Mouse (Mus musculus) testis, adult 2 months (tissue): ENCODE measurements at regions not wholly inside any gene's neighbourhood (a gene's known extent, or its start where the extent isn't known, plus 50 kb on each side); places are given as distances from the start of the nearest gene placed in this dataset.

ENCODE experiments used
- CTCF ChIP-seq: fragments of 200-500 bp; IDR thresholded peaks from 2 replicates; pipeline ENCODE4 v1.5.1; 2012; ENCODE audit warnings: low read depth, mild to moderate bottlenecking, inconsistent platforms, low read length, moderate library complexity; ENCODE audit not compliant: control insufficient read depth, insufficient read depth, insufficient replicate concordance
- POLR2A ChIP-seq: fragments of 200-500 bp; IDR thresholded peaks from 2 replicates; pipeline ENCODE4 v1.6.1; 2012; ENCODE audit warnings: low read depth, mild to moderate bottlenecking, inconsistent platforms, low read length, moderate library complexity; ENCODE audit not compliant: control insufficient read depth

GRCm38 (mm10) chr3:143036108-143036507 is 154.3 kb upstream of the Pkn2 start:
- TF ChIP-seq POLR2A (no peak), CTCF (no peak)
